Mouse (Mus musculus) MEL (cell line): ENCODE results near the gene Dyrk1a.

Experiments
- CHD2 ChIP-seq: IDR thresholded peaks from 2 replicates; pipeline ENCODE4 v1.6.1; 2011; ENCODE audit warnings: low read length, improper control_type of control experiment
- CTCF ChIP-seq, 3 experiments: IDR thresholded peaks in 2 of 3; conservative IDR thresholded peaks in 1 of 3; 2 replicates each; pipeline ENCODE4 v1.5.1; 2011 to 2012; ENCODE audit warnings: low read length in 3 of 3, low read depth in 2 of 3, mild to moderate bottlenecking in 2 of 3, improper control_type of control experiment in 1 of 3, inconsistent platforms in 1 of 3, mixed read lengths in 1 of 3, moderate library complexity in 1 of 3; ENCODE audit not compliant: control insufficient read depth in 1 of 3, insufficient read depth in 1 of 3, poor library complexity in 1 of 3, severe bottlenecking in 1 of 3
- EP300 ChIP-seq, 2 experiments: IDR thresholded peaks; 2 replicates each; pipeline ENCODE4 v1.6.1; 2011; ENCODE audit warnings: improper control_type of control experiment in 2 of 2, low read length in 2 of 2, low read depth in 1 of 2, mild to moderate bottlenecking in 1 of 2
- MAFK ChIP-seq: IDR thresholded peaks from 2 replicates; pipeline ENCODE4 v1.6.1; 2011; ENCODE audit warnings: low read depth, mild to moderate bottlenecking, low read length, improper control_type of control experiment, borderline replicate concordance
- MXI1 ChIP-seq: IDR thresholded peaks from 2 replicates; pipeline ENCODE4 v1.6.1; 2011; ENCODE audit warnings: mild to moderate bottlenecking, low read depth, low read length, improper control_type of control experiment
- MYC ChIP-seq: IDR thresholded peaks from 2 replicates; pipeline ENCODE4 v1.6.1; 2011; ENCODE audit warnings: low read depth, mild to moderate bottlenecking, low read length, improper control_type of control experiment, moderate library complexity
- NELFE ChIP-seq: IDR thresholded peaks from 2 replicates; pipeline ENCODE4 v1.6.1; 2011; ENCODE audit warnings: low read depth, low read length, improper control_type of control experiment
- NRF1 ChIP-seq: IDR thresholded peaks from 2 replicates; pipeline ENCODE4 v1.6.1; 2014; ENCODE audit warnings: low read depth, mild to moderate bottlenecking, inconsistent platforms, low read length, improper control_type of control experiment, moderate library complexity; ENCODE audit not compliant: poor library complexity, insufficient read depth, severe bottlenecking
- POLR2A ChIP-seq, 2 experiments: IDR thresholded peaks; 2 replicates each; pipeline ENCODE4 v1.6.1; 2011 to 2012; ENCODE audit warnings: low read length in 2 of 2, mild to moderate bottlenecking in 2 of 2, control low read depth in 1 of 2, improper control_type of control experiment in 1 of 2, low read depth in 1 of 2, moderate library complexity in 1 of 2; ENCODE audit not compliant: control insufficient read depth in 1 of 2, insufficient read depth in 1 of 2, poor library complexity in 1 of 2
- POLR2AphosphoS2 ChIP-seq: IDR thresholded peaks from 2 replicates; pipeline ENCODE4 v1.6.1; 2011; ENCODE audit warnings: low read length, improper control_type of control experiment
- USF2 ChIP-seq, 2 experiments: IDR thresholded peaks; 2 replicates each; pipeline ENCODE4 v1.6.1; 2011 to 2012; ENCODE audit warnings: improper control_type of control experiment in 2 of 2, low read length in 2 of 2, borderline replicate concordance in 1 of 2, inconsistent platforms in 1 of 2, low read depth in 1 of 2, mild to moderate bottlenecking in 1 of 2; ENCODE audit not compliant: insufficient read depth in 1 of 2
- ZKSCAN1 ChIP-seq: IDR thresholded peaks from 2 replicates; pipeline ENCODE4 v1.6.1; 2012; ENCODE audit warnings: low read depth, mild to moderate bottlenecking, inconsistent platforms, low read length, improper control_type of control experiment, moderate library complexity

DNA sequence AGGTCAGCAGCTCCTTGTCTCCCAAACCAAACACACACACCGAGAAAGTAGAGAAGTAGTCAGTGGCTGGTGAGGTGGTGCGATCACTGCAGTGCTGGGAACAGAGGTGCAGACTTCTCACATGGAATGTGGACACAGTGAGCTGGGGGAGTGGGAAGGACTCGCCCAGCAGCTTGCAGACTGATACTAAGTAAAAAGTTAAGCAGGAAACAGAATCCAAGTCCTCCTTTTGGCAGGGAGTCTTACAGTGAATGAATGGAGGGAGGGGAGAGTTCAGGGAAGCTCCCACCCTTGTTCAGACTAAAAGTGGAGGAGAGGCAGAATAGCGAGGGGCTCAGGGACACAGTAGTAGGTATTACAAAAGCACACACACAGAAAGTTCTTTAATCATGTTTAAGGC is 32.9 kb downstream of the Dyrk1a start:
- TF ChIP-seq NELFE (no peak), NRF1 (no peak), POLR2A (IDR thresholded peaks at IDR 0.05; ENCODE audit: control insufficient read depth in 1 of 2, insufficient read depth in 1 of 2, low read depth in 1 of 2, low read length in 2 of 2, poor library complexity in 1 of 2) (no peak), MYC (no peak), EP300 (IDR thresholded peaks at IDR 0.05; ENCODE audit: low read depth in 1 of 2, low read length in 2 of 2) (no peak), POLR2AphosphoS2 (no peak), ZKSCAN1 (no peak), CTCF (IDR thresholded peaks at IDR 0.05 in 2 of 3, conservative IDR thresholded peaks at IDR 0.05 in 1 of 3; ENCODE audit: control insufficient read depth in 1 of 3, insufficient read depth in 1 of 3, low read depth in 2 of 3, low read length in 3 of 3, poor library complexity in 1 of 3, severe bottlenecking in 1 of 3) (no peak), MAFK (no peak), MXI1 (no peak), CHD2 (no peak), USF2 (IDR thresholded peaks at IDR 0.05; ENCODE audit: borderline replicate concordance in 1 of 2, insufficient read depth in 1 of 2, low read depth in 1 of 2, low read length in 2 of 2) (no peak)
